ENCODE assay signal across 22 mouse cellular contexts in genomic region chr1:144090410-144090809, GRCm38 (mm10).
DNase-seq lines count a peak whose midpoint lies in the region; ATAC-seq lines count a peak whose summit lies in the region.
"Had no signal": no experiment of that assay in that cellular context is flagged by ENCODE, and none has a peak within 500 bp of the region (broad histone marks: within the 10 kb centered on the region; RNA-seq: fewer than 3 reads in every experiment).

No protein-coding gene starts in this region.

- H3K4me2 ChIP-seq in forebrain, embryonic 15.5 days (replicated peaks): no peak overlapping the region
- no peak overlapping the region for H3K4me2 ChIP-seq in forebrain, embryonic 11.5 days (ENCODE audit: low read depth, low read length, severe bottlenecking)
- H3K4me2 ChIP-seq: embryonic facial prominence, embryonic 12.5 days; heart, embryonic 13.5 days; hindbrain, embryonic 12.5 days had no signal

- no peak overlapping the region for H3K9ac ChIP-seq in forebrain, embryonic 15.5 days (replicated peaks)
- H3K9ac ChIP-seq in forebrain, embryonic 11.5 days (ENCODE audit: low read length): no peak overlapping the region
- H3K9ac ChIP-seq: embryonic facial prominence, embryonic 12.5 days; heart, embryonic 13.5 days; hindbrain, embryonic 12.5 days had no signal

- H3K9me3 ChIP-seq in forebrain, embryonic 15.5 days: no peaks in the 10 kb centered on the region
- no peaks in the 10 kb centered on the region for H3K9me3 ChIP-seq in forebrain, embryonic 11.5 days (ENCODE audit: control insufficient read depth, low read length)
- H3K9me3 ChIP-seq: embryonic facial prominence, embryonic 12.5 days; heart, embryonic 13.5 days; hindbrain, embryonic 12.5 days had no signal

- H3K4me1 ChIP-seq in forebrain, embryonic 15.5 days: no peaks in the 10 kb centered on the region
- H3K4me1 ChIP-seq in forebrain, embryonic 11.5 days (replicated peaks; ENCODE audit: control insufficient read depth, insufficient read depth, low read length): no peaks in the 10 kb centered on the region
- H3K4me1 ChIP-seq: embryonic facial prominence, embryonic 12.5 days; heart, embryonic 13.5 days; hindbrain, embryonic 12.5 days had no signal

- no peak overlapping the region for H3K4me3 ChIP-seq in forebrain, embryonic 15.5 days
- H3K4me3 ChIP-seq in forebrain, embryonic 11.5 days (ENCODE audit: low read depth, low read length): no peak overlapping the region
- H3K4me3 ChIP-seq: embryonic facial prominence, embryonic 12.5 days; heart, embryonic 13.5 days; hindbrain, embryonic 12.5 days had no signal

- 63% methylated on average over 1 of the region's 1 CpGs for WGBS in forebrain, embryonic 15.5 days
- 82% methylated on average over 1 of the region's 1 CpGs for WGBS in forebrain, embryonic 11.5 days

- H3K27me3 ChIP-seq in forebrain, embryonic 15.5 days: no peaks in the 10 kb centered on the region
- no peaks in the 10 kb centered on the region for H3K27me3 ChIP-seq in forebrain, embryonic 11.5 days (ENCODE audit: control insufficient read depth, insufficient read depth, low read length)
- H3K27me3 ChIP-seq: embryonic facial prominence, embryonic 12.5 days; heart, embryonic 13.5 days; hindbrain, embryonic 12.5 days; Patski had no signal

- intact Hi-C loops in heart, postnatal 36 days (cut with DNase I): no loop called here

- peak; percentile 46; the same call in 1 of the 2 replicates for ATAC-seq in forebrain, embryonic 15.5 days (replicated peaks)
- ATAC-seq in forebrain, embryonic 11.5 days (replicated peaks; ENCODE audit: low FRiP score): no peak
- ATAC-seq: activated CD4-positive, CD25-positive, alpha-beta regulatory T cell, adult 4 months; hindbrain, embryonic 16.5 days; inflammation-experienced regulatory T-cells, adult 6 months; Patski had no signal

- DNase-seq in forebrain, embryonic 11.5 days (ENCODE audit: low spot score): no peak
- peak; percentile 14 for DNase-seq in layer of hippocampus, adult 9-11 months
- no peak for DNase-seq in layer of hippocampus, postnatal 36 days
- peak; percentile 18 for DNase-seq in lung, postnatal 25 days (ENCODE audit: low spot score)
- DNase-seq in lung, postnatal 10 days: no peak
- peak; percentile 12 for DNase-seq in brain, embryonic 18.5 days (ENCODE audit: low read depth, low spot score)
- no peak for DNase-seq in heart, postnatal 36 days
- DNase-seq: adrenal gland, postnatal 14 days; cerebellum, adult 11 months; cerebellum, adult 8-10 months; cerebellum, postnatal 14 days; gastrocnemius, postnatal 36 days; heart, adult 11 months; heart, postnatal 4 days had no signal

- no peaks in the 10 kb centered on the region for H3K36me3 ChIP-seq in forebrain, embryonic 15.5 days
- no peaks in the 10 kb centered on the region for H3K36me3 ChIP-seq in forebrain, embryonic 11.5 days (ENCODE audit: control insufficient read depth, insufficient read depth, low read length)
- H3K36me3 ChIP-seq: embryonic facial prominence, embryonic 12.5 days; heart, embryonic 13.5 days; hindbrain, embryonic 12.5 days had no signal

- H3K27ac ChIP-seq in forebrain, embryonic 15.5 days (replicated peaks): no peak overlapping the region
- H3K27ac ChIP-seq in forebrain, embryonic 11.5 days (ENCODE audit: low read depth, low read length): no peak overlapping the region
- H3K27ac ChIP-seq: embryonic facial prominence, embryonic 12.5 days; heart, embryonic 13.5 days; hindbrain, embryonic 12.5 days had no signal

Comparison
In these comparisons a context has a peak if more than half of its experiments do, and no peak if none do; other contexts are left out.
1. DNase-seq: peak in layer of hippocampus, adult 9-11 months (single experiment), lung, postnatal 25 days (single experiment) and brain, embryonic 18.5 days (single experiment); none in forebrain, embryonic 11.5 days (single experiment), layer of hippocampus, postnatal 36 days (0 of 2), lung, postnatal 10 days (single experiment) and heart, postnatal 36 days (0 of 2).